Mouse (Mus musculus): ENCODE measurements around the gene Hes3. TPM values are rescaled to one million over a fixed set of nuclear protein-coding genes. Genes with fewer than 3 reads are reported as not detected.

Gene Hes3
- polyA plus RNA-seq, 1 experiment: 55.1 TPM

GRCm38 (mm10) chr4:152262187-152262586 is 29.3 kb downstream of the Hes3 start:
- Histone ChIP-seq H3K4me1 (ENCODE audit: control insufficient read depth, insufficient read depth, low read length) (peaks cover 52% of the 10 kb centered on the region), H3K4me3 (replicated peaks; ENCODE audit: insufficient read depth, low read depth, low read length) (no peak overlapping the region), H3K27me3 (ENCODE audit: control insufficient read depth, insufficient read depth, low read length) (no peaks in the 10 kb centered on the region), H3K27ac (ENCODE audit: insufficient read depth, low read length) (no peak overlapping the region)
- 19% methylated on average over 9 of the region's 9 CpGs for WGBS
- TF ChIP-seq CTCF (IDR thresholded peaks at IDR 0.05; ENCODE audit: borderline replicate concordance, insufficient read depth, low read depth, low read length): no peak
- no peak for TF ChIP-seq POLR2A (IDR thresholded peaks at IDR 0.05; ENCODE audit: borderline replicate concordance, insufficient read depth, low read length)
- DNase-seq: no peak

GRCm38 (mm10) chr4:152260451-152260850 is 31.0 kb downstream of the Hes3 start:
- DNase-seq: no peak
- peaks cover 59% of the 10 kb centered on the region for H3K4me1 ChIP-seq (ENCODE audit: control insufficient read depth, insufficient read depth, low read length)
- no peak for TF ChIP-seq POLR2A (IDR thresholded peaks at IDR 0.05; ENCODE audit: borderline replicate concordance, insufficient read depth, low read length)
- TF ChIP-seq CTCF (IDR thresholded peaks at IDR 0.05; ENCODE audit: borderline replicate concordance, insufficient read depth, low read depth, low read length): no peak
- H3K27ac ChIP-seq (ENCODE audit: insufficient read depth, low read length): no peak overlapping the region
- no peak overlapping the region for H3K4me3 ChIP-seq (replicated peaks; ENCODE audit: insufficient read depth, low read depth, low read length)
- H3K27me3 ChIP-seq (ENCODE audit: control insufficient read depth, insufficient read depth, low read length): no peaks in the 10 kb centered on the region
- 90% methylated on average over 8 of the region's 8 CpGs for WGBS

GRCm38 (mm10) chr4:152257070-152257469 is 34.4 kb downstream of the Hes3 start:
- Histone ChIP-seq H3K27me3 (ENCODE audit: control insufficient read depth, insufficient read depth, low read length) (no peaks in the 10 kb centered on the region), H3K4me1 (ENCODE audit: control insufficient read depth, insufficient read depth, low read length) (peaks cover 40% of the 10 kb centered on the region), H3K4me3 (replicated peaks; ENCODE audit: insufficient read depth, low read depth, low read length) (no peak overlapping the region), H3K27ac (ENCODE audit: insufficient read depth, low read length) (0 out of 2 replicates have a peak overlapping the region, but pooled peaks have one; percentile 17)
- 3% methylated on average over 6 of the region's 6 CpGs for WGBS
- DNase-seq: peak; percentile 82 to 83
- TF ChIP-seq CTCF (IDR thresholded peaks at IDR 0.05; ENCODE audit: borderline replicate concordance, insufficient read depth, low read depth, low read length) (no peak), POLR2A (IDR thresholded peaks at IDR 0.05; ENCODE audit: borderline replicate concordance, insufficient read depth, low read length) (no peak)

GRCm38 (mm10) chr4:152253183-152253759 is 38.2 kb downstream of the Hes3 start:
- TF ChIP-seq POLR2A (IDR thresholded peaks at IDR 0.05; ENCODE audit: borderline replicate concordance, insufficient read depth, low read length) (no peak), CTCF (IDR thresholded peaks at IDR 0.05; ENCODE audit: borderline replicate concordance, insufficient read depth, low read depth, low read length) (no peak)
- H3K4me3 ChIP-seq (replicated peaks; ENCODE audit: insufficient read depth, low read depth, low read length): no peak overlapping the region
- no peak overlapping the region for H3K27ac ChIP-seq (ENCODE audit: insufficient read depth, low read length)
- H3K27me3 ChIP-seq (ENCODE audit: control insufficient read depth, insufficient read depth, low read length): no peaks in the 10 kb centered on the region
- 71% methylated on average over 9 of the region's 9 CpGs for WGBS
- DNase-seq: no peak
- H3K4me1 ChIP-seq (ENCODE audit: control insufficient read depth, insufficient read depth, low read length): peaks cover 34% of the 10 kb centered on the region

- no peak for DNase-seq
- no peaks in the 10 kb centered on the region for H3K27me3 ChIP-seq (ENCODE audit: control insufficient read depth, insufficient read depth, low read length)
- no peak overlapping the region for H3K4me3 ChIP-seq (replicated peaks; ENCODE audit: insufficient read depth, low read depth, low read length)
- H3K27ac ChIP-seq (ENCODE audit: insufficient read depth, low read length): no peak overlapping the region
- H3K4me1 ChIP-seq (ENCODE audit: control insufficient read depth, insufficient read depth, low read length): peaks cover 22% of the 10 kb centered on the region
- no peak for TF ChIP-seq CTCF (IDR thresholded peaks at IDR 0.05; ENCODE audit: borderline replicate concordance, insufficient read depth, low read depth, low read length)
- TF ChIP-seq POLR2A (IDR thresholded peaks at IDR 0.05; ENCODE audit: borderline replicate concordance, insufficient read depth, low read length): no peak
- WGBS: 86% methylated on average over 6 of the region's 6 CpGs
Observed at GRCm38 (mm10) chr4:152250615-152251014, 40.8 kb downstream of the Hes3 start.

- no peak for TF ChIP-seq CTCF (IDR thresholded peaks at IDR 0.05; ENCODE audit: borderline replicate concordance, insufficient read depth, low read depth, low read length)
- no peak for TF ChIP-seq POLR2A (IDR thresholded peaks at IDR 0.05; ENCODE audit: borderline replicate concordance, insufficient read depth, low read length)
- DNase-seq: no peak
- H3K4me3 ChIP-seq (replicated peaks; ENCODE audit: insufficient read depth, low read depth, low read length): no peak overlapping the region
- 76% methylated on average over 3 of the region's 3 CpGs for WGBS
- no peaks in the 10 kb centered on the region for H3K27me3 ChIP-seq (ENCODE audit: control insufficient read depth, insufficient read depth, low read length)
- H3K4me1 ChIP-seq (ENCODE audit: control insufficient read depth, insufficient read depth, low read length): peaks cover 41% of the 10 kb centered on the region
- H3K27ac ChIP-seq (ENCODE audit: insufficient read depth, low read length): peak overlapping the region; percentile 3; the same call in 1 of the 2 replicates
Observed at GRCm38 (mm10) chr4:152247195-152247594, 44.3 kb downstream of the Hes3 start.

GRCm38 (mm10) chr4:152246011-152246410 is 45.5 kb downstream of the Hes3 start:
- Histone ChIP-seq H3K27me3 (ENCODE audit: control insufficient read depth, insufficient read depth, low read length) (no peaks in the 10 kb centered on the region), H3K4me1 (ENCODE audit: control insufficient read depth, insufficient read depth, low read length) (peaks cover 51% of the 10 kb centered on the region), H3K27ac (ENCODE audit: insufficient read depth, low read length) (no peak overlapping the region; the same call in 1 of the 2 replicates), H3K4me3 (replicated peaks; ENCODE audit: insufficient read depth, low read depth, low read length) (no peak overlapping the region)
- TF ChIP-seq CTCF (IDR thresholded peaks at IDR 0.05; ENCODE audit: borderline replicate concordance, insufficient read depth, low read depth, low read length): no peak
- no peak for TF ChIP-seq POLR2A (IDR thresholded peaks at IDR 0.05; ENCODE audit: borderline replicate concordance, insufficient read depth, low read length)
- no peak for DNase-seq
- WGBS: 21% methylated on average over 6 of the region's 6 CpGs
